Mouse (Mus musculus): Measurements from ENCODE around the gene Lmx1a. TPM values are rescaled to one million over a fixed set of nuclear protein-coding genes. Genes with fewer than 3 reads are reported as not detected.

Lmx1a gene
- polyA plus RNA-seq, 1 experiment from 2014 or later = 5.9 TPM

DNA sequence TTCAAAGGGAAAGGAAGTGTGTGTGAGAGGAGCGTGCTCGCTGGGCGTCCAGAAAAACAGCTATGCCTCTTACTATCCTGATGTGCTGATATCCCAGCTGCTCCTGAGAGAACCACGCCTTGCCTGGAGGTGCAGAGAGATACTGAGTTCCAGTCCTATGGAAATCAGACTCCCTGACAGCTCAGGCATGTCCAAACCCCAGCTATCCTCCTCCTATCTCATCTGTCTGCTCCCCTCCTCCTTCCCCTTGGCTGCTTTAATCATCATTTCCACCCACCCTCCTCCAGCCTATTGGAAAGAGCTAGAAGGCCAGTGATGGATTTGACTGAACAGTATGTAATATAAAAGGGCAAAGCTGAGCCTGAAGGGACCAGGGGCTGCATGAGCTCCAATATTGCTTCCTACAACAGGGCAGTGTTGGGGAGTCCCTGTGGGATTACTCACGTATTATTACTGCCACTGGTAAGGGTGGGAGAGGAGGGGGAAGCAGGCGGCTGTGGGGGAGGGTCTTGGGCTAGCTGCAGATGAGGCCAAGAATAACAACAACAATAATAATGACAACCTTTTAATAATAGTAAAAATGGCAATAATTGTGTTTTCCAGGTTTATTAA lies 26.8 kb downstream of the Lmx1a start:
- ATAC-seq = peak; percentile 32; the same call in 1 of the 2 replicates
- no peak overlapping the region for H3K27ac ChIP-seq (ENCODE audit: low read length)
- peaks cover 3% of the 10 kb centered on the region; the same call in 1 of the 2 replicates for H3K4me1 ChIP-seq (ENCODE audit: control insufficient read depth, insufficient read depth, low read length)
- no peak overlapping the region for H3K4me3 ChIP-seq (ENCODE audit: low read depth, low read length)
- WGBS = 28% methylated on average over 6 of the region's 6 CpGs
- H3K27me3 ChIP-seq (ENCODE audit: control insufficient read depth, insufficient read depth, low read depth, low read length) = no peaks in the 10 kb centered on the region
- H3K9me3 ChIP-seq (replicated peaks; ENCODE audit: control insufficient read depth, low read length, poor library complexity, severe bottlenecking) = no peaks in the 10 kb centered on the region
- H3K36me3 ChIP-seq (ENCODE audit: control insufficient read depth, insufficient read depth, low read length) = no peaks in the 10 kb centered on the region
- no peak overlapping the region for H3K9ac ChIP-seq (ENCODE audit: low read depth, low read length)
- no peak overlapping the region for H3K4me2 ChIP-seq (ENCODE audit: low read length)

DNA sequence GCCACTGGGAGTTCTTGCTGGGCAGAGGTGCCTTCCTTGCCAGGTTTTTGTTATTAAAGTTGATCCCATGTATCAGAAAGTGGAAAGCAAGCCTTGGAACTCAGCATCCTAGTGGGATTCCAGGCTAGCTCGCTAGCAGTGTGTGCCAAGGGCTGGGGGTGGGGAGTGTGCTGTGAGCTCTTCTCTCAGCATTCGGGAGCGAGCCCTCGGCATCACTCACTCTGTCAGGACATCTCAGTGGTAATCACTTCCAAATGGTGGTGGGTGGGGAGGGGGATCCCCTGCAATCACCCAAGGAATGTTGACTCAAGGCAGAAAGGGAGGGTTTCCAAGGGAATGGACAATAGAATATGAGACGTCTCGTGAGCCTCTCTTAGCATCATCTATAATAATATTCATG lies 45.4 kb downstream of the Lmx1a start:
- Histone ChIP-seq H3K4me1 (ENCODE audit: control insufficient read depth, insufficient read depth, low read length) (0 out of 2 replicates have a peak, but pooled peaks cover 2% of the 10 kb centered on the region), H3K27me3 (ENCODE audit: control insufficient read depth, insufficient read depth, low read depth, low read length) (no peaks in the 10 kb centered on the region), H3K9me3 (replicated peaks; ENCODE audit: control insufficient read depth, low read length, poor library complexity, severe bottlenecking) (no peaks in the 10 kb centered on the region), H3K4me2 (ENCODE audit: low read length) (no peak overlapping the region), H3K27ac (ENCODE audit: low read length) (no peak overlapping the region), H3K4me3 (ENCODE audit: low read depth, low read length) (no peak overlapping the region), H3K9ac (ENCODE audit: low read depth, low read length) (no peak overlapping the region), H3K36me3 (ENCODE audit: control insufficient read depth, insufficient read depth, low read length) (no peaks in the 10 kb centered on the region)
- ATAC-seq = no peak
- 10% methylated on average over 6 of the region's 6 CpGs for WGBS

DNA sequence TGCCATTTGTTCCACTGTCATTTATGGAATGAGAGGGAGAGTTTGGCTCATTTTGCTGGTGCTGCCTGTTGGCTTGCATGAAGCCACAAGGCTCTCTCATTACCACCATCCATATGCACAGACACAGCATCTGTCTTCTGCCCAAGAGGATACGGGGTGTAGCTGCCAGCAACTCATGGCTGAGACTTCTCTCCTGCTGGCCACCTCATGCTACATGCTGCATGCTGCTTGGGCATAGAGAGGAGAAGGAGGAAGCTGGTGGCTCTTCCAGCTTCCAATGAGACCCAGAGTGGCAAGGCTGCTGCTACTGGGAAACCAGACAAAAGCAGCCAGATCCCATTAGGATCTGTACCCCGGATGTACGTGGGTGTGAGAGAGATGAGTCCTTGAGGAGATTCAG lies 47.8 kb downstream of the Lmx1a start:
- H3K4me2 ChIP-seq (ENCODE audit: low read length) = no peak overlapping the region
- no peaks in the 10 kb centered on the region for H3K27me3 ChIP-seq (ENCODE audit: control insufficient read depth, insufficient read depth, low read depth, low read length)
- H3K36me3 ChIP-seq (ENCODE audit: control insufficient read depth, insufficient read depth, low read length) = no peaks in the 10 kb centered on the region
- H3K9ac ChIP-seq (ENCODE audit: low read depth, low read length) = no peak overlapping the region
- no peak overlapping the region for H3K27ac ChIP-seq (ENCODE audit: low read length)
- H3K4me3 ChIP-seq (ENCODE audit: low read depth, low read length) = no peak overlapping the region
- no peak for ATAC-seq
- no peaks in the 10 kb centered on the region for H3K9me3 ChIP-seq (replicated peaks; ENCODE audit: control insufficient read depth, low read length, poor library complexity, severe bottlenecking)
- 0 out of 2 replicates have a peak, but pooled peaks cover 2% of the 10 kb centered on the region for H3K4me1 ChIP-seq (ENCODE audit: control insufficient read depth, insufficient read depth, low read length)
- WGBS = 82% methylated on average over 3 of the region's 3 CpGs

DNA sequence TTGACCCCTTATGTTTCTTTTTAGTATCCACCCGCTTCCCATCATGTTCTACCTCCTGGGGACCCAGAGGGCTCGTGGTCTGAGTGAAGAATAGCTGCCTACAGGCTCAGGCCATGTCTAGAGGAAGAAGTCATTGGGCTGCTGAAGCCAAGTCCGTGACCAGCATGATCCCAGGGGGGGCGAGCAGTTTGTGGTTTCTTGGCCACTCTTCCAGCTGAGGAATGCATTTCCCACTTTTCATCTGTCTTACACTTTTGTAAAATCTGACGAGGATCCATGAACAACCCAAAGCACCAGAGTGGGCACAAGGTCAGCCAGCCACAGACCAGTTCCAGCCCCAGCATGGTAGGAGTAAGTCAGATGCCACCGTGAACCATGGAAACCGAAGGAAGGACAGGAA lies 50.2 kb downstream of the Lmx1a start:
- Histone ChIP-seq H3K27me3 (ENCODE audit: control insufficient read depth, insufficient read depth, low read depth, low read length) (no peaks in the 10 kb centered on the region), H3K9ac (ENCODE audit: low read depth, low read length) (no peak overlapping the region), H3K36me3 (ENCODE audit: control insufficient read depth, insufficient read depth, low read length) (no peaks in the 10 kb centered on the region), H3K4me3 (ENCODE audit: low read depth, low read length) (no peak overlapping the region), H3K4me2 (ENCODE audit: low read length) (no peak overlapping the region), H3K9me3 (replicated peaks; ENCODE audit: control insufficient read depth, low read length, poor library complexity, severe bottlenecking) (no peaks in the 10 kb centered on the region), H3K4me1 (ENCODE audit: control insufficient read depth, insufficient read depth, low read length) (no peaks in the 10 kb centered on the region), H3K27ac (ENCODE audit: low read length) (no peak overlapping the region)
- no peak for ATAC-seq
- 87% methylated on average over 7 of the region's 7 CpGs for WGBS

DNA sequence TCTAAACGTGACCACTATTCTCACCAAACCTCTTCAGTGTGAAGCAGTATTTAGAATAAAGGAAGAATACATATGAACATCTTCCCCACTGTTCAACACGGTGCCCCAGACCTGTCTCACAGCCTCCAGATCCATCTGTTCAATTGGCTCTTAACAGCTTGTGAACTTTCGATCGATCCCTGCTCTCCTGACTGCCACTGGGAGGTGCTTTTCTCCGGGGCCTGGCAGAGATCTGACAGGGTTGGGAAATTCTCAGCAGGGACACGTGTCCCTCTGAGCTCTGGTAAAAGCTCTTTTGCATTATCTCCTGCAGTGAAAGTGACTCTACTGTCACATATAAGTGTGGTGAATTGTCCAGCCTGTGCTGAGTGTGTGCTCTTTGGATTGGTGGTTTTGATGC lies 57.6 kb downstream of the Lmx1a start:
- no peak overlapping the region for H3K4me3 ChIP-seq (ENCODE audit: low read depth, low read length)
- H3K27me3 ChIP-seq (ENCODE audit: control insufficient read depth, insufficient read depth, low read depth, low read length) = no peaks in the 10 kb centered on the region
- H3K9me3 ChIP-seq (replicated peaks; ENCODE audit: control insufficient read depth, low read length, poor library complexity, severe bottlenecking) = no peaks in the 10 kb centered on the region
- ATAC-seq = no peak
- no peaks in the 10 kb centered on the region for H3K36me3 ChIP-seq (ENCODE audit: control insufficient read depth, insufficient read depth, low read length)
- H3K4me2 ChIP-seq (ENCODE audit: low read length) = no peak overlapping the region
- no peak overlapping the region for H3K9ac ChIP-seq (ENCODE audit: low read depth, low read length)
- no peaks in the 10 kb centered on the region for H3K4me1 ChIP-seq (ENCODE audit: control insufficient read depth, insufficient read depth, low read length)
- 49% methylated on average over 6 of the region's 6 CpGs for WGBS
- no peak overlapping the region for H3K27ac ChIP-seq (ENCODE audit: low read length)

DNA sequence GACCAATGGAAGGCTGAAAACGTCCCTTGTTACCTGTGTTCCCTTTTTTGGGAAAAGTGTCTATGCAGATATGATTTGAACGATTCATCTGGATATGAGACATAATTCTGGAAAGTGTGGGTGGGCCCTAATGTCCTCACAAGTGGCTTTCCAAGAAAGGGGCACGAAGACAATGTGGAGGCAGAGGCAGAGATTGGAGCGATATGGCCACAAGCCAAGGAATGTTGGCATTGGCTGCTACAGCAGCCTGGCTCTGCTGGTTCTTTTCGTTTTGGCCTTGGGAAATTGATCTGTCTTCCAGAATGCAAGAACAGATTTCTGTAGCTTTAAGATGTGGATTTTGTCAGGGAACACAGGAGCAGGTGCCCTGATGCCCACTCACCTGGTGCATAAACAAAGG lies 63.6 kb downstream of the Lmx1a start:
- ATAC-seq = no peak
- Histone ChIP-seq H3K4me1 (ENCODE audit: control insufficient read depth, insufficient read depth, low read length) (peaks cover 4% of the 10 kb centered on the region), H3K36me3 (ENCODE audit: control insufficient read depth, insufficient read depth, low read length) (no peaks in the 10 kb centered on the region), H3K4me2 (ENCODE audit: low read length) (no peak overlapping the region), H3K9me3 (replicated peaks; ENCODE audit: control insufficient read depth, low read length, poor library complexity, severe bottlenecking) (no peaks in the 10 kb centered on the region), H3K9ac (ENCODE audit: low read depth, low read length) (no peak overlapping the region), H3K27ac (ENCODE audit: low read length) (no peak overlapping the region), H3K27me3 (ENCODE audit: control insufficient read depth, insufficient read depth, low read depth, low read length) (peaks cover 6% of the 10 kb centered on the region), H3K4me3 (ENCODE audit: low read depth, low read length) (no peak overlapping the region)
- WGBS = 74% methylated on average over 5 of the region's 5 CpGs

DNA sequence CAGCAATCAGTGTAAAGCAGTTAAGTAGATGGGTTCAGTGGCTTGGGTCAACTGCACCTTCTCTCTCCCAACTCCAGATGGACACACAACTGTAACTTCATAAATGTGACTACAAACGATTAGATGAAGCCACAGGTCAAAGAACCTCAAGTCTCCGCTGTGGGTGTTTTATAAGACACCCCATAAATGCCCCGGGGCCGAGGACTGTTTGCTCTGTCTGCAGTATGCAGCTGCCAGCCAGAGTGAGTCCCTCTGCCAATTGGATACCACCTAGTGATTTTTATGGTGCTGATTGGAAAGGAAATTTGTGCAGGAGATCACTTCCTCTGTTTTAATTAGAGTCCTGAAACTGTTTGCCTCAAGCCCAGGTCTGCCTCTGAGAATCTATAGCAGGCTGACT lies 65.0 kb downstream of the Lmx1a start:
- no peak overlapping the region for H3K4me3 ChIP-seq (ENCODE audit: low read depth, low read length)
- H3K9me3 ChIP-seq (replicated peaks; ENCODE audit: control insufficient read depth, low read length, poor library complexity, severe bottlenecking) = no peaks in the 10 kb centered on the region
- no peaks in the 10 kb centered on the region for H3K36me3 ChIP-seq (ENCODE audit: control insufficient read depth, insufficient read depth, low read length)
- no peak for ATAC-seq
- H3K27me3 ChIP-seq (ENCODE audit: control insufficient read depth, insufficient read depth, low read depth, low read length) = peaks cover 6% of the 10 kb centered on the region
- 79% methylated on average over 4 of the region's 4 CpGs for WGBS
- H3K4me2 ChIP-seq (ENCODE audit: low read length) = no peak overlapping the region
- H3K9ac ChIP-seq (ENCODE audit: low read depth, low read length) = no peak overlapping the region
- H3K27ac ChIP-seq (ENCODE audit: low read length) = no peak overlapping the region
- peaks cover 4% of the 10 kb centered on the region for H3K4me1 ChIP-seq (ENCODE audit: control insufficient read depth, insufficient read depth, low read length)

DNA sequence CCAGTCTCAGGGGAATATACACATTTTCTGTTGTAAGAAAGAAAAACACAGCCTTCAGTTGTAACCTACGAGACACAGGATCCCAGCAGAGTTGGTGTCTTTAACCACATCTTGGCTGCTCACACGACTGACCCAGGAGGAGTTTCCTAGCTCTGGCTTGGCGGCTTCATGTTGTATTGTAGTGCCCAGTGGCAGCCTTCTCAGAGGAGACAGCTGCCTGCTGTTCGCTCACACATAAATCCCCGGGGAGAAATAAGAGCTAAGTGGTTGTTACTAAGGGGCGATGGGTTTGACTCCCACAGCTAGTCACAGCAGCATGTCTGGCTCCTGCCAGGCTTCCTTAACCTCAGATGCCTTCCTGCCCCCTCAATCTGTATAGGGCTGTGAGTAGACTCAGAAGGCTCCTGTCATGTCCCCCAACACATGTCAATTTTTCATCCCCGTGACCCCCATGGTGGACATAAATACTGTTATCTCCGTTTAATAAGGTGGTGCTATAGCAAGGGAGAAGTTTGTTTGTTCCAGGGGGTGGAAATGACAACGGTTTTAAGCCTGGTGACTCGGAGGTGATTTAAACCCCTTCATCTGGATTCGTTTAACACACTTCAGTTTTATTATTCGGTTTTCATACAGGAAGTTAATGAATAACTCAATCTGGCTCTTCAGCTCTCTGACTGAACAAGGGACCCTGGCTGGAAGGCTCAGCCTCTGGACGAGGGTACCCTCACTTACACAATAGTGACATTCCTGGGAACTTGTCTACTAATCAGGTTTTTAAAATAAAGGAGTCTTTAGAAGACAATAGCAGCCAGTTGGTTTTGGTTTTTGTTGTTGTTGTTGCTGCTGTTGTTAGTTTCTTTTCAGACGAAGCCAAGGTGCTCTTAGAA lies 65.8 kb downstream of the Lmx1a start:
- no peak; the same call in 1 of the 2 replicates for ATAC-seq
- no peak overlapping the region for H3K27ac ChIP-seq (ENCODE audit: low read length)
- no peak overlapping the region for H3K4me3 ChIP-seq (ENCODE audit: low read depth, low read length)
- 26% methylated on average over 14 of the region's 14 CpGs for WGBS
- no peaks in the 10 kb centered on the region for H3K9me3 ChIP-seq (replicated peaks; ENCODE audit: control insufficient read depth, low read length, poor library complexity, severe bottlenecking)
- H3K9ac ChIP-seq (ENCODE audit: low read depth, low read length) = no peak overlapping the region
- H3K36me3 ChIP-seq (ENCODE audit: control insufficient read depth, insufficient read depth, low read length) = no peaks in the 10 kb centered on the region
- peaks cover 7% of the 10 kb centered on the region for H3K27me3 ChIP-seq (ENCODE audit: control insufficient read depth, insufficient read depth, low read depth, low read length)
- H3K4me2 ChIP-seq (ENCODE audit: low read length) = no peak overlapping the region
- peaks cover 4% of the 10 kb centered on the region for H3K4me1 ChIP-seq (ENCODE audit: control insufficient read depth, insufficient read depth, low read length)

DNA sequence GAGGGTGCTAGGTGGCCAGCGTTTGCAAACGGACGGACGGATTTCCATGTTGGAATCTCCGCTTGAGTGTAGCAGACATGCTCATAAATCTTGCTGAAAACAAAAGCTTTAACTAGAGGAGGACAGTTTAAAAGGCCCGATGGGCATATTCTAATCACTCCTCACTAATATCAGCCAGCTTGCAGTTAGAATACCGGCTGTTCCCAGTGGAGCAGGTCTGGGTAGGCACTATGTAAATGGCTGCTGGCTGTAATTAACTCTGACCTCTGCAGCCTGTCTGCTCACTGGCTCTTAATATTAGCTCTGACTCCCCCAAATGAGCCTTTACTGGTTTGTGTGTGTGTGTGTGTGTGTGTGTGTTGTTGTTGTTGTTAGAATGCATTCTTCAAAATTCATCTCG lies 69.2 kb downstream of the Lmx1a start:
- no peak overlapping the region for H3K9ac ChIP-seq (ENCODE audit: low read depth, low read length)
- peaks cover 19% of the 10 kb centered on the region for H3K4me1 ChIP-seq (ENCODE audit: control insufficient read depth, insufficient read depth, low read length)
- no peaks in the 10 kb centered on the region for H3K9me3 ChIP-seq (replicated peaks; ENCODE audit: control insufficient read depth, low read length, poor library complexity, severe bottlenecking)
- peaks cover 15% of the 10 kb centered on the region for H3K27me3 ChIP-seq (ENCODE audit: control insufficient read depth, insufficient read depth, low read depth, low read length)
- ATAC-seq = no peak
- H3K36me3 ChIP-seq (ENCODE audit: control insufficient read depth, insufficient read depth, low read length) = no peaks in the 10 kb centered on the region
- H3K4me2 ChIP-seq (ENCODE audit: low read length) = no peak overlapping the region
- 61% methylated on average over 8 of the region's 8 CpGs for WGBS
- H3K27ac ChIP-seq (ENCODE audit: low read length) = no peak overlapping the region
- H3K4me3 ChIP-seq (ENCODE audit: low read depth, low read length) = no peak overlapping the region
